Mouse (Mus musculus): ENCODE data around the gene Tmem38a. TPM values are rescaled to one million over a fixed set of nuclear protein-coding genes. Genes with fewer than 3 reads are reported as not detected.

Gene Tmem38a
- polyA plus RNA-seq, 1 experiment = 107 TPM

- WGBS = under 1% methylated on average over 45 of the region's 45 CpGs
These were observed 23.1 kb upstream of the Tmem38a start for GRCm38 (mm10) chr8:72548644-72549313.

GRCm38 (mm10) chr8:72549314-72549892, 22.5 kb upstream of the Tmem38a start:
- H3K4me3 ChIP-seq (replicated peaks; ENCODE audit: insufficient read depth, low read depth, low read length) = peak overlapping the region; percentile 78
- peak in 1 of 2 experiments; percentile 19 for DNase-seq
- 2% methylated on average over 5 of the region's 5 CpGs for WGBS
- H3K27me3 ChIP-seq (ENCODE audit: control insufficient read depth, insufficient read depth, low read length) = no peaks in the 10 kb centered on the region
- no peak for TF ChIP-seq CTCF (IDR thresholded peaks at IDR 0.05; ENCODE audit: borderline replicate concordance, insufficient read depth, low read depth, low read length)
- TF ChIP-seq POLR2A (IDR thresholded peaks at IDR 0.05; ENCODE audit: borderline replicate concordance, insufficient read depth, low read length) = no peak
- H3K4me1 ChIP-seq (ENCODE audit: control insufficient read depth, insufficient read depth, low read length) = no peaks in the 10 kb centered on the region
- no peak overlapping the region for H3K27ac ChIP-seq (ENCODE audit: insufficient read depth, low read length)

More at GRCm38 (mm10) chr8:72548644-72549313, 23.1 kb upstream of the Tmem38a start:
- Histone ChIP-seq H3K4me1 (ENCODE audit: control insufficient read depth, insufficient read depth, low read length) (no peaks in the 10 kb centered on the region), H3K27ac (ENCODE audit: insufficient read depth, low read length) (peak overlapping the region; percentile 18), H3K27me3 (ENCODE audit: control insufficient read depth, insufficient read depth, low read length) (no peaks in the 10 kb centered on the region), H3K4me3 (replicated peaks; ENCODE audit: insufficient read depth, low read depth, low read length) (peak overlapping the region; percentile 78)
- no peak for DNase-seq
- TF ChIP-seq POLR2A (IDR thresholded peaks at IDR 0.05; ENCODE audit: borderline replicate concordance, insufficient read depth, low read length) (no peak), CTCF (IDR thresholded peaks at IDR 0.05; ENCODE audit: borderline replicate concordance, insufficient read depth, low read depth, low read length) (no peak)

GRCm38 (mm10) chr8:72555770-72556169, 16.1 kb upstream of the Tmem38a start:
- Histone ChIP-seq H3K4me3 (replicated peaks; ENCODE audit: insufficient read depth, low read depth, low read length) (no peak overlapping the region), H3K4me1 (ENCODE audit: control insufficient read depth, insufficient read depth, low read length) (no peaks in the 10 kb centered on the region), H3K27me3 (ENCODE audit: control insufficient read depth, insufficient read depth, low read length) (no peaks in the 10 kb centered on the region), H3K27ac (ENCODE audit: insufficient read depth, low read length) (no peak overlapping the region)
- TF ChIP-seq POLR2A (IDR thresholded peaks at IDR 0.05; ENCODE audit: borderline replicate concordance, insufficient read depth, low read length) (no peak), CTCF (IDR thresholded peaks at IDR 0.05; ENCODE audit: borderline replicate concordance, insufficient read depth, low read depth, low read length) (no peak)
- no peak for DNase-seq
- 62% methylated on average over 4 of the region's 4 CpGs for WGBS

- DNase-seq = no peak
- H3K27ac ChIP-seq (ENCODE audit: insufficient read depth, low read length) = no peak overlapping the region
- 83% methylated on average over 1 of the region's 1 CpGs for WGBS
- H3K4me1 ChIP-seq (ENCODE audit: control insufficient read depth, insufficient read depth, low read length) = no peaks in the 10 kb centered on the region
- TF ChIP-seq POLR2A (IDR thresholded peaks at IDR 0.05; ENCODE audit: borderline replicate concordance, insufficient read depth, low read length) = no peak
- TF ChIP-seq CTCF (IDR thresholded peaks at IDR 0.05; ENCODE audit: borderline replicate concordance, insufficient read depth, low read depth, low read length) = no peak
- no peaks in the 10 kb centered on the region for H3K27me3 ChIP-seq (ENCODE audit: control insufficient read depth, insufficient read depth, low read length)
- H3K4me3 ChIP-seq (replicated peaks; ENCODE audit: insufficient read depth, low read depth, low read length) = no peak overlapping the region
These were observed 10.7 kb upstream of the Tmem38a start for GRCm38 (mm10) chr8:72561111-72561689.

GRCm38 (mm10) chr8:72565970-72566369, 5.9 kb upstream of the Tmem38a start:
- Histone ChIP-seq H3K4me3 (replicated peaks; ENCODE audit: insufficient read depth, low read depth, low read length) (no peak overlapping the region), H3K27ac (ENCODE audit: insufficient read depth, low read length) (no peak overlapping the region), H3K4me1 (ENCODE audit: control insufficient read depth, insufficient read depth, low read length) (peaks cover 6% of the 10 kb centered on the region), H3K27me3 (ENCODE audit: control insufficient read depth, insufficient read depth, low read length) (no peaks in the 10 kb centered on the region)
- 81% methylated on average over 2 of the region's 2 CpGs for WGBS
- no peak for DNase-seq
- TF ChIP-seq CTCF (IDR thresholded peaks at IDR 0.05; ENCODE audit: borderline replicate concordance, insufficient read depth, low read depth, low read length) = no peak
- TF ChIP-seq POLR2A (IDR thresholded peaks at IDR 0.05; ENCODE audit: borderline replicate concordance, insufficient read depth, low read length) = no peak

- peak; percentile 87 for TF ChIP-seq POLR2A (IDR thresholded peaks at IDR 0.05; ENCODE audit: borderline replicate concordance, insufficient read depth, low read length)
- no peak for TF ChIP-seq CTCF (IDR thresholded peaks at IDR 0.05; ENCODE audit: borderline replicate concordance, insufficient read depth, low read depth, low read length)
- Histone ChIP-seq H3K27me3 (ENCODE audit: control insufficient read depth, insufficient read depth, low read length) (no peaks in the 10 kb centered on the region), H3K4me1 (ENCODE audit: control insufficient read depth, insufficient read depth, low read length) (peaks cover 11% of the 10 kb centered on the region), H3K4me3 (replicated peaks; ENCODE audit: insufficient read depth, low read depth, low read length) (peak within 1 kb of the TSS; percentile 97), H3K27ac (ENCODE audit: insufficient read depth, low read length) (peak within 1 kb of the TSS; percentile 86)
- peak; percentile 97 to 98 for DNase-seq
- under 1% methylated on average over 52 of the region's 52 CpGs for WGBS
These were observed 933 bp upstream of the Tmem38a start, which contains the start of gene Smim7 for GRCm38 (mm10) chr8:72570633-72571610. Gene Smim7, minus strand, starts transcription at chr8:72571088.

GRCm38 (mm10) chr8:72572507-72572906, 652 bp downstream of the Tmem38a start:
- under 1% methylated on average over 10 of the region's 10 CpGs for WGBS
- Histone ChIP-seq H3K4me3 (replicated peaks; ENCODE audit: insufficient read depth, low read depth, low read length) (peak overlapping the region; percentile 97), H3K27ac (ENCODE audit: insufficient read depth, low read length) (peak overlapping the region; percentile 39), H3K4me1 (ENCODE audit: control insufficient read depth, insufficient read depth, low read length) (peaks cover 11% of the 10 kb centered on the region), H3K27me3 (ENCODE audit: control insufficient read depth, insufficient read depth, low read length) (no peaks in the 10 kb centered on the region)
- no peak for TF ChIP-seq POLR2A (IDR thresholded peaks at IDR 0.05; ENCODE audit: borderline replicate concordance, insufficient read depth, low read length)
- TF ChIP-seq CTCF (IDR thresholded peaks at IDR 0.05; ENCODE audit: borderline replicate concordance, insufficient read depth, low read depth, low read length) = no peak
- DNase-seq = no peak

Measured in cerebellum, adult 2 months (tissue).